Mouse (Mus musculus) c-Kit-negative CD71-positive TER-119-positive erythroid progenitor cells, embryonic 14.5 days (primary cell): ENCODE measurements around the gene Gm11084.
"Not testable (repeated sequence)": the region's sequence is repeated elsewhere in the genome, so short reads cannot be mapped to it uniquely, and the experiment has no call there.

ENCODE experiments used
- DNase-seq: peaks from one replicate; pipeline ENCODE4 v3.0.0-alpha.2; 2013; ENCODE audit warnings: low read depth, low spot score

Gene Gm11084

DNA sequence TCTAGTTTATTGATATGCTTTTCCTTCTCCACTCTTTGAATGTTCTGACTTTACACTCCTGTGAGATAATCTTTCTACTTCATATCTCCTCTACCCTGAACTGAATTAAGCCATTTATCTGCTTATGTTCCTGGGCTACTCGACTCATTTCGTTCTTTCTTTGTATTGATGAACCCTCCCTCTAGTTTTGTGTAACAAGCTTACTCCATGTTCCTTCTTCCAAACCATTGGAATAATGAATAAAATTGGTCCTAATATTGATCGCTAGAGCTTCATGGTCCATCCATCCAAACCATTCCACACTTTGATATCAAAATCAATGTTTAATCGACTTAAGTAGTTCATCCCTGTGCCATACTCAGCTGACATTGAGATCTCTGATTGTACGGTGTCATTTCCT lies at the start of gene Gm11084:
Gm11084 (minus strand) TSS at position 101 of the 400 bp plus-strand sequence.
- no peak for DNase-seq

DNA sequence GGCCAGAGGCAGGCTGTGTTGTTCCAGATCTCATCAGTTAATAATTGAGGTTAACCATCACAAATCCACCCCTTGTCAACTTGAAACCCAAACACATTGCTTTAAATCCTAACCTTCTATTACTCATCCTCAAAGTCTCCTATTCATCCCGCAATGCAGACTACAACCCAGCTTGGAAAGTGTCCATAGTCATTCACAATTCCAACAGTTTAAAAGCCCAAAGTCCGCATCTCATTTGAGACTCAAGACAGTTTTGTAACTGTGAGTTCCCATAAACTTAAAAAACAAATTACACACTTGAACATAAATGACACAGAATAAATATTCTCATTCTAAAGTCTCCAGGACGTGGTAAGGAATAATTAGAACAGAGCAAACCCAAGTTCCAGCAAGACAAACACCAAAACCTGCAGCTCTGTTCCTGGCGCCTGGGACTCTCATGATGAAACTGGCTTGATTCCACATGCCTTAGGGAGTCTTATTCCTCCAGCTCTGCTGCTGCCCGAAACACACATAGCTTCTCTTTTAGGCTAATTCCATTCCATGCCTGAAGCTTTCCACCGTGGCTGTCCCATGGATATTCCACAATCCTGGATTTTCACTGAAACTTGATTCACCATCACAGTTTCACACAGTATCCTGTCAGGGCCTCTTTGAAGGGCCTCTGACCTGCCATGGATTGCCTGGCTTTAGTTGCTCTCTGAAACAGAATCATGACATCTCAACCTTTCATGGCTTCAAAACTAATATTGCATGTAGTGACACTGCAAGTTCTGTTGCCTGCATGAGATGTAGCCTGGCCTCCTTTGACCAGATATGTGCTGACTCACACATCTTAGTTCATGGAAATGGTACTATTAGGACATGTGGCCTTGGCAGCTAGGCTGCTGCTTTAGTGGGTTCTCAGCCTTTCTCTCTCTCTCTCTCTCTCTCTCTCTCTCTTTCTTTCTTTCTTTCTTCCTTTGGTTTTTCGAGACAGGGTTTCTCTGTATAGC lies 44.8 kb upstream of the Gm11084 start:
- DNase-seq = no peak

GRCm38 (mm10) chr2:73029846-73030245 lies 43.3 kb upstream of the Gm11084 start:
- no peak for DNase-seq

GRCm38 (mm10) chr2:73028019-73028418 lies 41.5 kb upstream of the Gm11084 start:
- peak; percentile 53 for DNase-seq

- DNase-seq = no peak
These were observed 40.6 kb upstream of the Gm11084 start for GRCm38 (mm10) chr2:73027126-73027525.

DNA sequence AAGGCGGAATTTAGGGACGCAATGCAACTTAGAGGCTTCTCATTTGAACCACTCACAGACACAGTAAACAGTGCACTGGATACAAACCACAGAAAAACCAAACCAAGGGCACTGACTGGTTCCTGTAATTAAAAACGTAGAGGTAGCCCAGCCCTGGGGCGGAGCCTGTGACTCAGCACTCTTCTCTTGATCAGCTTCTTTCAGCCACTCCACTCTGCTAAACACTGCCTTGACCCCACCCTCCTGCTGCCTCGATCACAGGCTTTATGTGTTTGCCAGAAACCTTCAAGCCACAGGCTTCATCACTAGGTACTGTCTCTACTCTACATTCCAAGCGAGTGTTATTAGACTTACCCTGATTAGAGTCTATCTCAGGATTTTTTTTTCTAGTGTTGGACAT lies 37.3 kb upstream of the Gm11084 start:
- DNase-seq = peak; percentile 94

DNA sequence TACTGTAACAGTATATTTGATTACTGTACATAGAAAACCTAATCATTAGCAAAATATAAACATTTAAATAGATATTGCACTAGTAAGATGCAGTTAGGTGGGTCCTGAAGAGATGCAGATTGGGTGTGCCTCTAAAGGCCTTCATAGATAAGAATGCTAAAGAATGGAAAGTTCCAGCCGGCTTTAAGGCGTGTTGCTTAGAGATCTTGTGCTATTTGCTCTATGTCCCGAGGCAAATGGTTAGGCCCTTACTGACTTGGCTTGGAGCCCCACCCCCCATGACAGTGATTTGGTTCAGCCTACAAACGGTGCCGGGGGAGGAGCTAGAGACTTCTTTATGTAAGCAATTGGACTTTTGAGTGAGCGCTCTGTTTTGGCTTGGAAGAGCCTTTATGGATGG lies 34.5 kb upstream of the Gm11084 start:
- peak; percentile 72 for DNase-seq

DNA sequence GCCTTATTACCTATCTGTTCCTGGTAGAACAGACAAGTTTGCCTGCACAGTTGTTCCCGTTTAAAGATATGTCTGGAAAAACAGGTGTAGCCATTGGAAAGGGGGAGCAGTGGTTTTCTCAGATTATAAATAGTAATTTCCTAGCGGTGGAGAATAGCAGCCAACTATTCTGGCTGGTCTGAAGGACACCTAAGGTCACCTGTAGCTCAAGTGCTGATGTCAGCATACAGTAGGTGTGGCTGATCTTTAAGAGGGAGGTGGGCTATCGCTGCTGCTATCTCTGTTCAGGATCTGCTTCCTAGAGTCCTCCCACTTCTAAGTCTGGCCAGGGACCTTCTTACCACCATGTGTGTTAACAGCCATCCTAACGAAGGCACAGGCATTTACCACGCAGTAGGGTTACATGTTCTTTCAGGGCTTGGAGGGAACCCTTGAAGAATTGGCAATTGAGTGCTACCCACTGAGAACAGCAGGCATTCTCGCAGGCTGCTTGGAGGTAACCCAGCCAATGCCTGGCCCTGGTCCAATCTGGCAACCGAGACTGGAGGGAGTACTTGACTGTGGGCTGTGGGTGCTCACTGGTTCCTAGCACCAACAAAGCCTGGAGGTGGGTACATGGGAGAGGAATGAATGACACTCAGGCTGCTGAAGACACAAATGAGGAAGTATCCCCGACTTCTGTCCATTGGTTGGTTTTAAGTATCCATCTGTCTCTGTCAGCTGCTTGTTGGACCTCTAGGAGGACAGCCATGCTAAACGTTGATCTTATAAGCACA lies 33.0 kb upstream of the Gm11084 start:
- no peak for DNase-seq

GRCm38 (mm10) chr2:73014063-73014462 lies 27.5 kb upstream of the Gm11084 start:
- not testable (repeated sequence) for DNase-seq

GRCm38 (mm10) chr2:73012636-73013035 lies 26.1 kb upstream of the Gm11084 start:
- DNase-seq = no peak

DNA sequence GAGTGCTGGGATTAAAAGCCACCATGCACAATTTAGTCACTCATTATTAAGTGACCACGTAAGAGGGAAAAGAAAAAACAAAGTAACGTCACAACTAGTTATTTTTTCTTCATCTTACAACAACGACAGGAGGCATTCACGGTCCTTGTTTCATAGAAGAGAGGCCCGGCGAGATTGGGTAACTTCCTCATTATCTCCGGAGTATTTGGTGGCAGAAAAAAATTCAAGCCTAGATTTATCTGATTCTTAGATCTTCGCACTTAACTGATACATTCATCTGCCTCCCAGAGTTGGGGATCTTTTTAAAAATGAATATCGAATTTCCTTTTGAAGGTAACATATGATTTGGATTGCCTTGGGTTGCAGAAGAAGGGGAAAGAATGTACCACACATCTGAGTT lies 21.0 kb upstream of the Gm11084 start:
- DNase-seq = no peak

DNA sequence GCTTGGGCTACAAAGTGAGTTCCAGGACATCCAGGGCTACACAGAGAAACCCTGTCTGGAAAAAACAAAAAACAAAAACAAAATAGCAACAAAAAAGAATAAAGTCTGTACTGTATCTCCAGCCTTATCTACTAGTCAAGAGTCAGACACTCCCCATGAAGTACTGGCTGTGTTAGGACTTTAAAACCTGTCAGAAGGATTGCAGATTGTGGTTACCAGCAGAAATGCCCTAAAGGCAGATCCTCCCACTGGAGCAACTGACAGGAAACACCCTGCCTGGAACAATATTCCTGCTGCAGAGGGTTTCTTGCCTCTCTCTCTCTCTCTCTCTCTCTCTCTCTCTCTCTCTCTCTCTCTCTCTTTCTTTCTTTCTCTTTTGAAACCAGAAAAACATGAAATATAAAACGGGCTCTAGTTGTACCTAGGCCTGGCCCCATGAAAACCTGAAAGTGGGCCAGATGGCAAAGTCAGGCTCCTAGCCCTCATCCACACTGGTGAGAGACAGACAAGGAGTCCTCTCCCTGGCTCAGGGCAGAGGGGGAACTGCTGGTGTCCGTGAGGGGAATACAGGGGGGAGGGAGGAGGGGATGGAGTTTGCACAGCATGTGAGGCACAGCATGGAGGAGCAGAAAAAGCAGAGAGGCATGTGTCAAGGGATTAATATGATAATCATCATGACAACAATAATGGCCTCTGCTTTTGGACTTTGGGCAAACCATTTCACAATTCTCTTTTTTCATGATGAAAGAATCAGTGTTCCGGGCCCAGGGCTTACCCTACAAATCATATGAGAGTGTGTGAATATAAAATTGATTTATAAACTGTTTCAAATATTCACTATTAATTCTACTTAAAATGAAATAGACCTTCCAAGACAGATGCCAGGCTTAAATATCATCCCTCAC lies 19.3 kb upstream of the Gm11084 start:
- DNase-seq = no peak

DNA sequence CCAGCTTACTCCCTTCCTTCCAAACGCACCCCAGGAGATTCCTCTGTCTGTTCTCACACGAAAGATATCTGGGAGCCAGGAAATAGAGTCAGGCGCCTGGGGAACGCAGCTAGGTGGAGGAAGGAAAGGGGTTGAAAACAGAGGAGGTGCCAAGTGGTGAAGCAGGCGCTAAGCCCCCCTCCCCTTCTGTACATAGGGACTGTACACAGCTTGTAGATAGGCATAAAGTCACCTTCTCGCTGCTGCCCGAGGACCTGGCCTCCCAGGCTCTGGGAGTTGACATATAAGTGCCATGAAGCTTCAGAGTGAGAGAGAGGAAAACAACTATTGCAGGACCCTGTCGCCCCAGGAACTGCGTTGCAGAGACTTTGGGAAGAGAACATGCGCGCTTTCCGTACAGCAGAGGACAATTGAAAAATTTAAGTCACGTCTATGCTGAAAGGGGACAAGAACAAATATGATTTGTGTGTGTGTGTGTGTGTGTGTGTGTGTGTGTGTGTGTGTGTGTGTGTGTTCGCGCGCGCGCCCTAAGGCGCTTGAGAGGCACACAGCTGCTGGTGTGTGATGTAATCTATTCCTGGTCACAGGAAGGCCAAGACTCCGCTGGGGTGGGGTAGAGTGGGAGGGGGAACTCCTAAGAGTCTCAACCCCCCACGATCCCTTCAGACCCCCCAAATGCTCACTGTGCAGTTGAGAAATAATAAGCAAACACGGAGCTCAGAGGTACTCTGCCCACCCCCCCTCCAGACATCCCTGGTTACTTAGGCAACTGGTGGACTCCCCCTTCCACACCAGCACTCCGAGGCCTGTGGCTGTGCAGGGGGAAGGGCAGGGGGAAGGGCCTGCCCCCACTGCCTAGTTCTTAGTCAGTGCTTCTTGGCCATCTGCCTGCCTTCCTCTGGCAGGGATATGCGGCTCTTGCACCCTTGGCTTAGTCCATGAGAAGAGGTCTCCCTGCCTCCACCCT lies 17.5 kb upstream of the Gm11084 start:
- DNase-seq = no peak

DNA sequence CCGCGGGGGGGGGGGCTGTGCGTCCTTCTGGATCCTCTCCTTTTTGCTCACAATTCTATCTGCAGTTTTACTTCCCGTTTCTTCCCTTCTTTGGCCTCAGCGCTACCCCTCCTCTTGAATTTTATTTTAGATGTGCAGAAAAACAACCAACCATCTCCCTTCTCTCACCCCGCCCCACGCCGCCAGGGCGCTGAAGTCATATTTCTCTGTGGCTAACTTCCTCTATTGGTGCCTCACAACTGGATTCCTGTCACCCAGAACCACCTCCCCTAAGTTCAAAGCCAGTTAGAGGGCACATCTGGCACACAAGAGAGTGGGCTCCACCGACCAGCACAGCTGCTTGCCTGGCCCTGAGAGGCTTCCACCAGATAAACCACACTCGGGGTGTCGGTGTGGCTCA lies 16.5 kb upstream of the Gm11084 start:
- DNase-seq = no peak

GRCm38 (mm10) chr2:73002451-73002850 lies 15.9 kb upstream of the Gm11084 start:
- no peak for DNase-seq

GRCm38 (mm10) chr2:73001994-73002393 lies 15.5 kb upstream of the Gm11084 start:
- peak; percentile 67 for DNase-seq

DNA sequence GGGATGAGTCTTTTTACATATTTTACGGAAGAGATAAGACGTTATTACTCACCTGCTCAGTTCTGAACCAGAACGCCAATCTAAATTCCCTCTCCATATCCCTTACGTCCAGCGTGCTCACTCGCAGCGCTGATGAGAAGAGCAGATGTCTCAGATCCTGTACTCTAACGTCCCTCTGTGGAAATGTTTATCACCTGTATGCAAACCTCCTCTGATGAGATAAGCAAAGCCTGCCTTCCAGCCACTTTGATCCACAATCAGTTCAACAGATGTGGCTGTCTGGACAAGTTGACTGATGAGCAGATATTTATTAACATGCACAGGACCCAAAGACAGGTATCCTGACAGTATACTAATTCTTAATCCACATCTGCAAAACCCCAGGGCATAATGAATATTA lies 13.7 kb upstream of the Gm11084 start:
- DNase-seq = no peak

DNA sequence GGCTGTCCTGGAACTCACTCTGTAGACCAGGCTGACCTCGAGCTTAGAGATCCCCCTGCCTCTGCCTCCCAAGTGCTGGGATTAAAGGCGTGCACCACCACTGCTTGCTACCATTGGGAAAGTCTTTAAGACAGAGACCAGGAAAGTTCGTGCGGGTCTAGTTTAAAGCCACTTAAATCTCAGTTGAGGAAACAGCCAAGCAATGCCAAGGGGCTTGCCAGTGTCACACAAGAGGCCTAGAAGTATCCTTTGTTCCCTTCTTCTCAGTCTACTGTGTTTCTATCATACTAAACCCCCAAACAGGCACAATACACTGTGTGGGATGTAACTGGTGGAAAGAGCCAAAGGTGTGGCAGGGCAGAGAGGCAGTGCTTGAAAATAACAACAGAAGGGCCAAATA lies 11.1 kb upstream of the Gm11084 start:
- no peak for DNase-seq

DNA sequence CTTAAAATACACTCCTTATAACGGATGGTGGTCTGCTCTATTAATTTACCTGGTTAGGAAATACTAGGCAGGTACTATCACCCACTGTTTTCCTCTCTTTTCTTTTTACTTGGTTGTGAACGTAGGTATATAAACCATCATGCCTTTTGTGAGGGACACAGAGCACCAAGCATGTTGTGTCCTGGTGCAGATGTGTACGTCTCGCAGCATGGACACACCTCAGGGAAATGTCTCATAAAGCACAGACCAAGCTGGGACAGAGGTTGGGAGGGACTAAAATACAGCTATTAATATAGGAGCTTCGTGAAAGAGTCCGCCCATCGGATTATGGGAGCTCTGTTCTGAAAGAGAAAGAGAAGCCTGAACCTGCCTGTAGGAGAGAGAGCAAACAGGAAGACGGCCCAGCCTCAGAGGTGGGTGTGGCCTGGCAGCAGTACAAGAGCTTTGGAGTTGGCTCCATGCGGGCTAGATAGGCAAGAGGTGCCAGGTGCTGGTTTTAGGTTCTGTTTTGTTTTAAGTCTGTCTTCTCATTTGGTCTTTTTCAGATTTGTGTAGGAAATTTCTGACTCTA lies 10.4 kb upstream of the Gm11084 start:
- DNase-seq = no peak
